Mouse (Mus musculus): ENCODE data around the gene Mfsd14b.

The Mfsd14b gene

DNA sequence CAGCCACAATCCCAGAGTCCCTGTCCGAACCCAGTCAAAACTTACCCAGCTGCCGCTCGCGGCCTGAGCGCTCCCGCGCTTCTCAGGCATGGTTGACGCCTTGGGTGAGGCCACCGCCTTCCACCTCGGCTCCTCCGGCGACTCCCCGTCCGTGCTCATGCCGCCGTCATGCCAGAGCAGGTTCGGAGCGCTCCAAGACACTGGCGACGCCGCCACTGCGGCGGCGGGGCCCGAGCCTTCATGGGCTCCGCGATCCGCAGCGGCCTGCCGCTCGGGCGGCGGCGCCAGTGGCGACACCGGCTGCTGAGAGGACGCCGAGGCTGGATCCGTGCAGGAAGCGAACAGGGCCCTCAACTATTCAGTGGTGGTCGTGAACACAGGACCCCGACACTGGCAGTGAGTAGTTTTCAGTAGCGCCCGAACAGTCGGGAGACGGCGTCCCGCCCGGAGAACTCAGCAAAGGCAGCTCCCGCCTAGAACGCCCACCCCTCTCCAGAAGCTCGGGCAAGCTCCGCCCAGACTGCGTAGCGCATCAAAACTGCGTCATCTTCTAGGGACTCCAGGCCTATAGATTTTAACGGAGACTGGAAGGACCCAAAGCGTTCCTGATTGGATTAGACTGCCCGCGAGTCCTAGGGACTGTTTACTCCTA lies at the start of gene Mfsd14b:
Gene Mfsd14b, minus strand, starts transcription at position 517 of the 652 bp plus-strand sequence.
- DNase-seq (ENCODE audit: low read depth, low spot score) = peak; percentile 85

GRCm38 (mm10) chr13:65149940-65150339 lies 37.2 kb upstream of the Mfsd14b start, which contains the start of gene Olfr466:
Gene Olfr466 (plus strand): TSS chr13:65150240.
- DNase-seq (ENCODE audit: low read depth, low spot score) = no peak

GRCm38 (mm10) chr13:65137789-65138188 lies 25.0 kb upstream of the Mfsd14b start, which contains the start of gene Olfr465-ps1:
Gene Olfr465-ps1 (plus strand): TSS chr13:65138089.
- DNase-seq (ENCODE audit: low read depth, low spot score) = no peak

DNA sequence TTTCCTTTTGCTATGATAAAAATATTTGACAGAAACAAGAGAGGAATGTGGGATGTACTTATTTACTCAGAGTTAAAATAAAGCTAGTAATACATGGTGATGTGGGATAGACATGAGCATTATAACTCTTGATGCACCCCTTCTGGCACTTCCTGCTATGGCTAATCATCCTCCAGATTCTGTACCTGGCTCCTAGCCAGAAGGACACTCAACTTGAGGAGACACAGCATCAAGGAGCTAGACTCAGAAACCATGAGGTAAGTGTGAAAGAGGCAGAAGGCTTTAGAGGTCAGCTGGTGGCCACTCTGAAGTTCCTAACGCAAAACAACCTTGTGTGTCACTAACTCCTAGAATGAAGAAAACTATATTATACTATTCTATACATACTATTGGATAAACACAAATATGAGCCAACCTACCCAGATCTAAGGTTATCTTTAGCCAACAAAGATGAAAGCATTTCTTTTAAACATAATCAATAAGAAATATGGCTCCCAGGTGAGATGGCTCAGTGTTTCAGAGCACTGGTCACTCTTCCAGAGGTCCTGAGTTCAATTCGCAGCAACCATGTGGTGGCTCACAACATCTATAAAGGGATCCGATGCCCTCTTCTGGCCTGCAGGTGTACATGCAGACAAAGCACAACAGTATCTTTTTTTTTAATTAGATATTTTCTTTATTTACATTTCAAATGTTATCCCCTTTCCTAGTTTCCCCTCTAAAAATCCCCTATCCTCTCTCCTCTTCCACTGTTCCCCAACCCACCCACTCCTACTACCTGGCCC lies 14.5 kb upstream of the Mfsd14b start:
- DNase-seq (ENCODE audit: low read depth, low spot score) = no peak

- DNase-seq (ENCODE audit: low read depth, low spot score) = no peak
Measured at GRCm38 (mm10) chr13:65122111-65122510, 9.3 kb upstream of the Mfsd14b start.

DNA sequence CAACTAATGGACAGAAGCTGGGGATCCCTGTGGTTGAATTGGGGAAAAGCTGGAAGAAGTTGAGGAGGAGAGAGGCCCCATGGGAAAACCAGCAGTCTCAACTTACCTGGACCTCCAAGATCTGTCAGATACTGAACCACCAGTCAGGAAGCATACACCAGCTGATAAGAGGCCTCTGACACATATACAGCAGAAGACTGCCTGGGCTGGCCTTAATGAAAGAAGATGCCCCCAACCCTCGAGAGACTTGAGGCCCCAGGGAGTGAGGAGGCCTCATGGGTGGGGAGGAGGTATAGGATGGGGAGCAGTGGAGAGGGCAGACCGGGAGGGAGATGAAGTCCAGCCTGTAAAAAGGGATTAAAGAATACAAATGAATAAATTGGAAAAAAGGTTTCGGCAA lies 8.2 kb upstream of the Mfsd14b start:
- no peak for DNase-seq (ENCODE audit: low read depth, low spot score)

- DNase-seq (ENCODE audit: low read depth, low spot score) = no peak
Measured at GRCm38 (mm10) chr13:65113239-65113638, 464 bp upstream of the Mfsd14b start.

DNA sequence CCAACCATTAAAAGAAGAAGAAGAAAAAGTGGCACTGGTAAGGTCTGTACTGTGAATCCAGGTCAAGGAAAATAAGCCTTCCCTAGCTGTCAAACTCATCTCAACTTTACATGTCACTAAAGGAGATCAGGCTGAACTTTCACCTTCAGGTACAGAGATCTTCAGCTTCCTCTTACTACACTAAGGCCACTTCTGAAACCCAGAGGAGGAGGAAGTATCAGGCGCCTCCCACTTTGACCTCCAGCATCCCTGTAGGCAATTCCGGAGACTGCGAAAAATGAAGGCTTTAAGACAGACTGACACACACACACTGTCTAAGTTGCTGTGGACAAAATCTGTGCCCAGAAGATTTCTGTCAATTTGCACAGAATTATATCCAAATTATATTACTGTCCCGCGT lies 814 bp downstream of the Mfsd14b start:
- no peak for DNase-seq (ENCODE audit: low read depth, low spot score)

- DNase-seq (ENCODE audit: low read depth, low spot score) = no peak
Measured at GRCm38 (mm10) chr13:65101232-65101631, 11.5 kb downstream of the Mfsd14b start.

- no peak for DNase-seq (ENCODE audit: low read depth, low spot score)
Measured at GRCm38 (mm10) chr13:65100678-65101077, 12.1 kb downstream of the Mfsd14b start.

- DNase-seq (ENCODE audit: low read depth, low spot score) = no peak
Measured at GRCm38 (mm10) chr13:65097018-65097417, 15.8 kb downstream of the Mfsd14b start.

DNA sequence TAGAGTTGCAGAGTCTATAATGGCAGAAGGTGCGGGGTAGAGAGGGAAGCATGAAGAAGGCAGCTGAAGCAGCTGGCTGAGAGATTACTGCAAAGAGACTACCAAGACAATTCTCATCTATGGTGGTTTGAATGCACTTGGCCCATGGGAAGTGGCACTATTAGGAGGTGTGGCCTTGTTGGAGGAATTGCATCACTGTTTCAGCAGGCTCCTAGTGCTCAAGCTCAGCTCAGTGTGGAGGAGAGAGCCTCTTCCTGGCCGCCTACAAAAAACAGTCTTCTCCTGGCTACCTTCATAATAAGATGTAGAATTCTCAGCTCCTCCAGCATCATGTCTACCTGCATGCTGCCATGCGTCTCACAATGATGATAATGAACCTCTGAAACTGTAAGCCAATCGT lies 16.9 kb downstream of the Mfsd14b start:
- no peak for DNase-seq (ENCODE audit: low read depth, low spot score)

DNA sequence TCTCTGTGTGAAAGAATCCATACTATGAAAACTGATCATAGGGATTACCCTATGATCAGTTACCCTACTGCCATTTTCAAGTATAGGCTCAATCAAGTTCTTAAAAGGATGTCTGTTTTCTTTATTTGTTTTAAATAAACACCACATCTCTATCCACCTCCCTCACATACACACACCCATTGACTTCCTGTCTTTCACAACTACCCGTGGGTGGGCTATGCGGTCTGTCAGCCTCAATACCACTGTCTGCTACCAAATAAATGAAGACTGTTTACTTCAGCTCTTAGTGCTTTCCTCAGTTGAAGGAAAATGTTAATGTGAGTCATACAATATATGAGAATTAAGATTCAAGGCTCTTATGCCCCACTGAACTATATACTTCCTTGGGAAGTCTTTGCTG lies 42.8 kb downstream of the Mfsd14b start:
- no peak for DNase-seq (ENCODE audit: low read depth, low spot score)

DNA sequence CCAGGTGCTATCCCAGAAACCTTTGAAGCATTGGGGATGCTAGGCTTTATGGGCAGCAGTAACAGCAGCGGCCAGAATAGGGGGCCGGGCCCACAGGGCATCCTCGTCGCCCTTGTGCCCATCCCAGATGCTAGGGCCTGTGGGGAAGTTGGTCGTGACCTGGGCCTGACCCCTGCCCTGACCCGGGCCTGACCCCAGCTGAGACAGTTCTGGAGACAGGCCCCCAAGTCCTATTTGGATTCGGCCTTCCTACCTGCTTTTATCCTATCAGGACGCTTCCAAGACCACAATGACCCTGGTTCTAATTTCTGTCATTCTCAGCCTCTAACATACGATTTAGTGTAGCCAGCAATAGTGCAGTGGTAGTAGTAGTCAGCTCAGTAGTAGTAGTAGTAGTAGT lies 60.1 kb downstream of the Mfsd14b start, which contains the start of gene Prss47:
Gene Prss47, minus strand, starts transcription at position 101 of the 400 bp plus-strand sequence.
- DNase-seq (ENCODE audit: low read depth, low spot score) = no peak

GRCm38 (mm10) chr13:65035057-65035456 lies 77.7 kb downstream of the Mfsd14b start:
- DNase-seq (ENCODE audit: low read depth, low spot score) = no peak

GRCm38 (mm10) chr13:65032758-65033157 lies 80.0 kb downstream of the Mfsd14b start, which contains the start of gene Spata31d1c:
Gene Spata31d1c (plus strand): TSS chr13:65033058.
- DNase-seq (ENCODE audit: low read depth, low spot score) = no peak

All from WW6 (cell line).